Mouse (Mus musculus): ENCODE measurements around the gene Clstn2. TPM values are rescaled to one million over a fixed set of nuclear protein-coding genes. Genes with fewer than 3 reads are reported as not detected.

The Clstn2 gene
- polyA plus RNA-seq, 1 experiment from 2014 or later = 4.3 TPM

DNA sequence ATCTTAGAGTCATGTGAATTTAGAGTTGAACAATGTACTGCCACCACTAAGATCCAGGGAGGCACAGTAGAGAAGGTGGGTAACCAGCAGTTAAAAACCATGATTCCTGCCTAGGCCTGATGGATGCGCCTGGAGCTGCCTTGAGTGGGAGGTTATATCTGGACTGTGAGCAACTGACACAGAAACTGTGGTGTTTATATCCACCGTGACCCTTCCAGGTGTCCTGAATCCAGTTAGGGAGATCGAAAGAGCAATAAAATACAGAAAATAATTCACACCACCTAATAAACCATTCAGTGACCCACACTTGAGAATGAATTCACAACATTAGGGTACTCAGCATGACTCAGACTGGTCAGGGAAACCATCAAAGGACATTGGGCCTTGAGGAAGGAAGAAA is 141.6 kb downstream of the Clstn2 start:
- Histone ChIP-seq H3K4me2 (replicated peaks) (no peak overlapping the region), H3K36me3 (no peaks in the 10 kb centered on the region), H3K4me1 (no peaks in the 10 kb centered on the region), H3K27me3 (no peaks in the 10 kb centered on the region), H3K4me3 (no peak overlapping the region), H3K9me3 (replicated peaks) (no peaks in the 10 kb centered on the region), H3K9ac (no peak overlapping the region), H3K27ac (no peak overlapping the region)
- no peak for ATAC-seq (ENCODE audit: low FRiP score)
- 92% methylated on average over 3 of the region's 3 CpGs for WGBS

- Histone ChIP-seq H3K9ac (no peak overlapping the region), H3K4me1 (no peaks in the 10 kb centered on the region), H3K4me3 (no peak overlapping the region), H3K27ac (no peak overlapping the region), H3K27me3 (no peaks in the 10 kb centered on the region), H3K4me2 (replicated peaks) (no peak overlapping the region), H3K36me3 (no peaks in the 10 kb centered on the region), H3K9me3 (replicated peaks) (no peaks in the 10 kb centered on the region)
- ATAC-seq (ENCODE audit: low FRiP score) = no peak
- 88% methylated on average over 3 of the region's 3 CpGs for WGBS
These were observed 149.6 kb downstream of the Clstn2 start for GRCm38 (mm10) chr9:97883336-97883735.

- ATAC-seq (ENCODE audit: low FRiP score) = no peak
- no peaks in the 10 kb centered on the region for H3K9me3 ChIP-seq (replicated peaks)
- 53% methylated on average over 8 of the region's 8 CpGs for WGBS
- H3K4me2 ChIP-seq (replicated peaks) = no peak overlapping the region
- no peaks in the 10 kb centered on the region for H3K4me1 ChIP-seq
- no peak overlapping the region for H3K27ac ChIP-seq
- no peak overlapping the region for H3K4me3 ChIP-seq
- no peaks in the 10 kb centered on the region for H3K36me3 ChIP-seq
- no peaks in the 10 kb centered on the region for H3K27me3 ChIP-seq
- no peak overlapping the region for H3K9ac ChIP-seq
These were observed 165.8 kb downstream of the Clstn2 start for GRCm38 (mm10) chr9:97867013-97867700.

DNA sequence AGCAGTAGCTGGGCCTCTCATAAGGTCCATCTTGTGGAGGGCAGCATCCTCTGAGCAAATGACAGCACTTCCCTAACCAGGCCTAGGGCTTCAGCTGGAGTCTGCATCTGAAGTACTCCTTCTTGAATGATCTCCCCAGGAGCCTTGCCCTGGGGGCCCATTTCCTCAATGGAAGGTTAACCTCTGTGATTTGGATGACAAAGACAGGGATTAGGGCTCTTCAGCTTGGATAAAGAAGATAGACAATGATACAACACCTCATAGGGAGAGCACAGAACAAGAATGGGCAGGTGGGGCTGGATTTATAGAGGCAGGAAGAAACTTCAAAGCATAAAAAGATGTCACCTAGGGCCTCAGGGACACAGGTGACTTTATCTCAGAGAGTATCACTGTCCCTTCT is 180.1 kb downstream of the Clstn2 start:
- Histone ChIP-seq H3K9ac (no peak overlapping the region), H3K9me3 (replicated peaks) (no peaks in the 10 kb centered on the region), H3K4me2 (replicated peaks) (no peak overlapping the region), H3K27ac (no peak overlapping the region), H3K4me3 (no peak overlapping the region), H3K4me1 (0 out of 2 replicates have a peak, but pooled peaks cover 4% of the 10 kb centered on the region), H3K36me3 (no peaks in the 10 kb centered on the region), H3K27me3 (no peaks in the 10 kb centered on the region)
- no peak for ATAC-seq (ENCODE audit: low FRiP score)

DNA sequence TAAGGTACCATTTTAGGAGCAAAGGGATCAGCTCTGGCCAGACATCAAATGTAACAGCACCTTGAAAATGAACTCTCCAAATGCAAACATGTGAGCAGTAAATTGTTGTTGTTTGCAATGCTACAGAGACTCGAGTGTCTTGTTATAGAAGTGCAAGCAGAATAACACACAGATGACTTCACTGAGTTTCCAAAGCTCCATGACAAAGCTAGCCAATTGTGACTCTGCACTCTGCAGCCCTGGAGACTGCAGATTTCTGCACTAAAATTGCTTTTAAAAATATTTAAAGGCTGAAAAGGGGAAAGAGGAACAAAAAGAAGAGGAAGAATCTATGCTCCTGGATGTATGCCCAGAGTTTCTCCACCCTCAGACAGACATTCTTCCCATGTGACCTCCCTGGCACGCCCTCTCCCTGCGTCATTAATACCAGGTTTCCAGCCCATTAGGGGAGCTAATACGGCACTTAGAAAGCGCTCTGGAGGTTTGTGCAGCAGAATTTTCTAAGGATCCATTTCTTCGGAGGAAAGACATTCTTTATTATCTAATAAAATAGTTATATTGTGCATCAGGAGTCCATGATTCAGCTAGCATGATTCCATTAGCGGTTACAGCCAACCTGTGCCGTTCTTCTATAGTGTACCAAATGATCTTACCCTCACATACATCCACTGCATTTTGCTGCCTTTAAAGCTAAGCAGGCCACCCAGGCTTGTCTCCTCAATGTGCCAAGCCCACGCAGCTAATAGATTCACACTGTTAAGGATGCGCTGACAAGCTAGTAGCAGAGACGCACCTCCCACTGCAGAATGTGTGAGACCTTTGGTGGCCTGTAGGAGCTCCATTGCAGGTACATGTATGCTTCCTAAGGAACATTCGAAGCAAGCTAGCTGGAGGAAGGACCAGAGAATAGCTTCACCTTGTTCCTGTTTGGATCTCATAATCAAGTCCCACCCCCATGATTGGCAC is 184.8 kb downstream of the Clstn2 start:
- Histone ChIP-seq H3K4me2 (replicated peaks) (no peak overlapping the region), H3K9me3 (replicated peaks) (no peaks in the 10 kb centered on the region), H3K36me3 (no peaks in the 10 kb centered on the region), H3K27ac (no peak overlapping the region), H3K4me1 (0 out of 2 replicates have a peak, but pooled peaks cover 4% of the 10 kb centered on the region), H3K9ac (no peak overlapping the region), H3K4me3 (no peak overlapping the region), H3K27me3 (no peaks in the 10 kb centered on the region)
- ATAC-seq (ENCODE audit: low FRiP score) = no peak
- WGBS = 79% methylated on average over 12 of the region's 12 CpGs

- Histone ChIP-seq H3K27ac (no peak overlapping the region), H3K4me3 (no peak overlapping the region), H3K9ac (no peak overlapping the region), H3K4me1 (no peaks in the 10 kb centered on the region), H3K27me3 (no peaks in the 10 kb centered on the region), H3K4me2 (replicated peaks) (no peak overlapping the region), H3K9me3 (replicated peaks) (no peaks in the 10 kb centered on the region), H3K36me3 (no peaks in the 10 kb centered on the region)
- no peak for ATAC-seq (ENCODE audit: low FRiP score)
- 78% methylated on average over 7 of the region's 7 CpGs for WGBS
These were observed 190.9 kb downstream of the Clstn2 start for GRCm38 (mm10) chr9:97842054-97842453.

DNA sequence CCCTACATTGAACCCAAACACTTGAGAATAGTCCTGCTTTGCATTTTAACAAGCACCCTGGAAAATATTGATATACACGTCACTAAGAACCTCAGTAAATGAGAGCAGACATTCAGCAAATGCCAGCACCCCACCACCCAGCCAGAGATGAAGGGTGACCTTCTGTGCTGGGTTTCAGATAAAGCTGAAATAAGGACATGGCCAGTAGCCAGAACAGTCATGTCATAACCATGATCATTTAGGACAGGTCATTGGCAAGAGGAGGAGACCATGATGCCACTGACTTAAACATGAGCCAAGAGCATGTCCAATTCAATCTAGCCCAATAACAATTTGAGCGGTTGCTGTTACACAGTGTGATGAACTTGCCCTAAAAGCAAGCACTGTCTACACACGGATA is 201.8 kb downstream of the Clstn2 start:
- no peak overlapping the region for H3K9ac ChIP-seq
- no peaks in the 10 kb centered on the region; the same call in 1 of the 2 replicates for H3K27me3 ChIP-seq
- no peaks in the 10 kb centered on the region for H3K36me3 ChIP-seq
- ATAC-seq (ENCODE audit: low FRiP score) = no peak
- H3K27ac ChIP-seq = no peak overlapping the region
- no peak overlapping the region for H3K4me2 ChIP-seq (replicated peaks)
- no peaks in the 10 kb centered on the region for H3K9me3 ChIP-seq (replicated peaks)
- H3K4me3 ChIP-seq = no peak overlapping the region
- peaks cover 7% of the 10 kb centered on the region; the same call in 1 of the 2 replicates for H3K4me1 ChIP-seq
- 94% methylated on average over 3 of the region's 3 CpGs for WGBS

DNA sequence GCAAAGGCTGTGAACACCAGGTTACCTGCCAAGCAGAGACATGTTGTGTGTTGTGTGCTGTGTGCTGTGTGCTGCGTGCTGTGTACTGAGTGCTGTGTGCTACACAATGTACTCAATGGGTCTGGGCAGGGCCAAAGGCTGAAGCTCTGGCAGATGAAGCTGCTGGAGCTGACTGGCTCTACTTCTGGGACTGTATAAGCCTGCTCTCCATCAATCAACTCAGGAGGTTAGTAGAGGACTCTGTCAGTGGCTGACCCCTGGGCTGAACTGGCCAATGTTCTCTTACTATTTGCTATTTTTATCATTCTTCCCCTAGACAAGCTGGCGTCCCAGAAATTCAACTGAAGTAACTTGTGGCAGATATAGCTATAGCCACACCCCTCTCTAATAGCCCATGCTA is 203.1 kb downstream of the Clstn2 start:
- Histone ChIP-seq H3K9ac (no peak overlapping the region), H3K4me1 (peaks cover 7% of the 10 kb centered on the region; the same call in 1 of the 2 replicates), H3K36me3 (no peaks in the 10 kb centered on the region), H3K27me3 (no peaks in the 10 kb centered on the region; the same call in 1 of the 2 replicates), H3K4me3 (no peak overlapping the region), H3K9me3 (replicated peaks) (no peaks in the 10 kb centered on the region), H3K4me2 (replicated peaks) (no peak overlapping the region), H3K27ac (no peak overlapping the region)
- ATAC-seq (ENCODE audit: low FRiP score) = no peak
- 81% methylated on average over 2 of the region's 2 CpGs for WGBS

DNA sequence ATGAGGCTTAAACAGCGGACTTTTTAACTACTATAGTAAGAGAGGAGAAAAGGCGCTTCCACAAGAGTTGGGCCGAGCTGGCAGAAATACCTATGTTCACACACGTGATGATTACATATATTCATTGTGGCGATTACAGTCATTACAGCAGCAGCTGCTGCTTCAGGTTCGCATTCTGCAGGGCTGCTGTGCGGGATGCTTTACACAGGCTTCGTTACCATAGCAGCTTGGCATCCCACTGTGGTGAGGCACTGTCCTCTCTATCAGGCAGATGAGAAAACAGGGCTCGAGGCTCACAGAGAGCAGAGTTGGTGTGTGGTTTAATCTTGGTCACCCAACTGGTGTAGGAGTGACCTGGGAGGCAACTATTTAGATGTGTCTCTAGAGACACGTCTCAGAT is 205.3 kb downstream of the Clstn2 start:
- Histone ChIP-seq H3K4me3 (no peak overlapping the region), H3K9ac (no peak overlapping the region), H3K4me1 (peaks cover 7% of the 10 kb centered on the region; the same call in 1 of the 2 replicates), H3K27me3 (no peaks in the 10 kb centered on the region; the same call in 1 of the 2 replicates), H3K27ac (no peak overlapping the region), H3K36me3 (no peaks in the 10 kb centered on the region), H3K4me2 (replicated peaks) (no peak overlapping the region), H3K9me3 (replicated peaks) (no peaks in the 10 kb centered on the region)
- no peak for ATAC-seq (ENCODE audit: low FRiP score)
- 56% methylated on average over 10 of the region's 10 CpGs for WGBS

GRCm38 (mm10) chr9:97826077-97826947 is 206.7 kb downstream of the Clstn2 start:
- Histone ChIP-seq H3K27ac (no peak overlapping the region), H3K27me3 (no peaks in the 10 kb centered on the region; the same call in 1 of the 2 replicates), H3K4me1 (peaks cover 7% of the 10 kb centered on the region; the same call in 1 of the 2 replicates), H3K9me3 (replicated peaks) (no peaks in the 10 kb centered on the region), H3K36me3 (no peaks in the 10 kb centered on the region), H3K9ac (no peak overlapping the region), H3K4me2 (replicated peaks) (no peak overlapping the region), H3K4me3 (no peak overlapping the region)
- WGBS = 56% methylated on average over 16 of the region's 16 CpGs
- ATAC-seq (ENCODE audit: low FRiP score) = peak; percentile 35

GRCm38 (mm10) chr9:97817116-97817515 is 215.9 kb downstream of the Clstn2 start:
- Histone ChIP-seq H3K27me3 (no peaks in the 10 kb centered on the region), H3K27ac (no peak overlapping the region), H3K4me1 (no peaks in the 10 kb centered on the region), H3K4me2 (replicated peaks) (no peak overlapping the region), H3K36me3 (no peaks in the 10 kb centered on the region), H3K4me3 (no peak overlapping the region), H3K9me3 (replicated peaks) (no peaks in the 10 kb centered on the region), H3K9ac (no peak overlapping the region)
- 87% methylated on average over 4 of the region's 4 CpGs for WGBS
- no peak for ATAC-seq (ENCODE audit: low FRiP score)

Measured in hindbrain, embryonic 12.5 days (tissue).